Mouse (Mus musculus): ENCODE results near the gene Bdh2.

Bdh2 gene

DNA sequence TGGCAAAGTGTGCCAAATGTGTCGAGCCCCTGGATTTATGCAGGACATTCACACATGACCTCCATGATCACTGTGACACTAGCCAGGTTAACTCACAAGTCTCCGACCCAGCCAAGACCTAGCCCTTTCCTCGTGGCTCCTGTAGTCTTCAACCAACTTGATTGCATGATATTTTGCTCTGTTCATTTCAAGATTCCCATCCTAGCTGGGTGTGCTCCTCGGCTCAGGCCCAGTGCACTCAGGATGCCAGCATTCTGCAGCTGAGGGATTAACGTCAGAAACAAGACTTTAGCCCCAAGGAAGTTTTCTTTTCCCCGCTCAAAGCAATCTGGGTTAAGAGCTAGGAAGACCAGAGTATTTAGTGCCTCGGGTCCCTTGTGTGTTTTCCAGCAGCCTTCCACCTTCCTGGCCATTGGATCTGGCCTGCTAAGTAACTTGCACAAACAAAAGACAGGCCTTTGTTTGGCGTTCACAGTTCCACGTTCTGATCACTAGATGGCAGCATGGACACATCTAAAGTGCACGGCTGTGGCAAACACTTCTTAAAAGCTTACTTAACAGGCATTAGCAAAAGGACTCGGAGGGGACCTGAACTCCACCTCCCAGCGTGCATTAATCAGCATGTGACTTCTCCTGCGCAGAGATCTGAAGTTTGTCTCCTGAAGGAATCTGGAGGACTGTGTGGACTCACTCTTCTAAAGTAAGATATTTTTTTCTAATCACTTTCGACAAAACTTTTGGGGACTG lies at the start of gene Bdh2:
Bdh2 (plus strand) TSS at position 553 of the 747 bp plus-strand sequence.
- peak; percentile 92 for DNase-seq

DNA sequence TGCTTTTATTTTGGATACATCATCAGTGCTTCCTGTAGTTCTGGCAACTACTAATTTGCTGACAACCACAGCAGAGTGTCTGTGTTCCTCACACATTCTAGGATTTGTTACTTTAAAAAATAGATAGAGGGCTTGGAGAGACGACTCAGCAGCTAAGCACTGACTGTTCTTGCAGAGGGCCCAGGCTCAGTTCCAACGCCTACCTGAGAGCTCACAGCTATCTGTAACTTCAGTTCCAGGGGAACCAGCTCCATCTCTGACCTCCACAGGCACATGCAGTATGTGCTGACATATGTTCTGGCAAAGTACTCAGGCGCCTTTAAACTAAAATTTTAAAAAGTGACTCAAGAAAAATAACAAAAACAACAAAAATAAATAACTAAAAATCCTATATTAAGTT lies 49.0 kb upstream of the Bdh2 start:
- no peak for DNase-seq

DNA sequence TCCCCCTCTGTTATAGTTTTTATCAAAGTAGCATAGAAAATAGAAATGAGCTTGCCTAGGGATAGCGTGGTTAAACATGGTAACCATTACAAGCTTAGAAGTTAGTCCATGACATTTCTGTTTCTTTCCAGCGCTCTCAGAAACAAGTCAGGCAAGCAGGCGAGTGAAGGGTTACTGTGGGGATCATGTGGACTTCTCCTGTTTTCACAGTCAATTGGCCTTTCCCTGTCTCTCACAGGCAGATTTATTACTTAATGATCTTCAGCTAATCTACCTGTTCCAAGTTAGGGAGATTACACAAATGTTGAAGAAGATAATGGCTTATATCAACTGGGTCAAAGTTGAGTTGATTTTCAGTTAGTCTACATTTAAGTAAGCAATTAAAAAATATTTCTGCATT lies 48.6 kb upstream of the Bdh2 start:
- no peak for DNase-seq

DNA sequence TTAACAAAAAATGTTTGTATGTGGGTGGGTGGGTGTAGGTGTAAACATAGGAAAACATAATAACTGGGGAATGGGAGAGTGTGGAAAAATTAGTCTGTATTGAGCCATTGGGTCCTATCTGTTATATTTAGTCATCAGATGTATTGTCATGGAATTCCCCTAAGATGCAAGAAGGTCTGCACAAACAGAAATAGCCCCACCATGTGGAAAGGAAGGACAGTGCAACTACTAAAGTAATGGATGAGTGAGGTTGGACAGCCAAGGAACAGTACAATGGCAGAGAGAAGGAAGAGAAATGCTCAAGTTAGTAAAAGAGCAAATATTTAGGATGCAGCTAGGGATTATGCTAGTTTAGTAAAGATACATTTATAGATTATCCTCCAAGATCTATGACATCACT lies 35.3 kb upstream of the Bdh2 start:
- DNase-seq, result peak; percentile 6

DNA sequence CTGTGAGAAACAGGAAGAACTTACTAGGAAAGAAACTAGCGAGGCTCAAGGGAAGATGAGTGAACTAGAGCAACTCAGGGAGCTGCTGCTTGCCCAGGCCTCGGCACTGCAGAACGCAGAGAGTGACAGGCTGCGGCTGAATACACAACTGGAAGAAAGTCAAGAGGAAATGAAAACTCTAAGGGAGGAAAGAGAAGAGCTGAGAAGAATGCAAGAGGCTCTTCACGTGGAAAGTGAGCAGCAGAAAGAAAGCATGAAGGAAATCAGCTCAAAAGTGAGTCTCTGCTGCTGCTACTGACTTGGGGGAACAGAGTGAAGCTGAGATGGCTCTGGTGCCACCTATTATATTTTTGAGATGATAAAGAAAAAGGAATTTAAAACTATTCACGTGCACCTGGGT lies 34.2 kb upstream of the Bdh2 start:
- DNase-seq, result no peak

DNA sequence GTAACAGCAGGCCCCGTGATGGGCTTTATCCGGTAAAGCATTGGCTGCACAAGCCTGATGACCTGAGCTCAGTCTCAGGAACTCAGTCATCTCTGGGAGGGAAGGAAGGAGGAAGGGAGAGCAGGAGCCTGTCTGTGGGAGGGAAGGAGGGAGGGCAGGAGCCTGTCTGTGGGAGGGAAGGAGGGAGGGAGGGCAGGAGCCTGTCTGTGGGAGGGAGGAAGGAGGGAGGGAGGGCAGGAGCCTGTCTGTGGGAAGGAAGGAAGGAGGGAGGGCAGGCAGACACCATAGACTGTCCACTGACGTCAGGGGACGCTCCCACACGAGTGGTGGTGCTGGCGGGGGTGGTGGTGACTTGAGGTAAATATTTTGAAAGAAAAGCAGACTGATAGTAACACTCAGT lies 31.9 kb upstream of the Bdh2 start:
- DNase-seq, result no peak

DNA sequence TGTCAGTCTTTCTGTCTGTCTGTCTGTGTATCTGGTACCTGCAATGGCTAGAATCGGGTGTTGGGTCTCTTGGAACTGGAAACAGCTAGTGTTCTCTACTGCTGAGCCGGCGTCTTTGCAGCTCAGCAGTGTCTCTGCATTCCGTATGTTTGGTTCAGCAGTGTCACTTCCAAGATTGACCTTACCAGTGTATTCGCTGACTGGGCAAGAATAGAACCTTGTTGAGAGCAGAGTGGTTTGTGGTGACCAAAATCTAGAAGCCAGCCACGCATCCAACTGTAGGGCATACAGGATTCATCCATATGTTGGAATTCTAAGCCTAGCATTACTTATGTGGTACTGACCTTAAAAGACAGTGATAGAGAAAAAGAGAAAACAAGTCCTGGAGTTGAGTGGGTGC lies 29.2 kb upstream of the Bdh2 start:
- DNase-seq, result no peak

DNA sequence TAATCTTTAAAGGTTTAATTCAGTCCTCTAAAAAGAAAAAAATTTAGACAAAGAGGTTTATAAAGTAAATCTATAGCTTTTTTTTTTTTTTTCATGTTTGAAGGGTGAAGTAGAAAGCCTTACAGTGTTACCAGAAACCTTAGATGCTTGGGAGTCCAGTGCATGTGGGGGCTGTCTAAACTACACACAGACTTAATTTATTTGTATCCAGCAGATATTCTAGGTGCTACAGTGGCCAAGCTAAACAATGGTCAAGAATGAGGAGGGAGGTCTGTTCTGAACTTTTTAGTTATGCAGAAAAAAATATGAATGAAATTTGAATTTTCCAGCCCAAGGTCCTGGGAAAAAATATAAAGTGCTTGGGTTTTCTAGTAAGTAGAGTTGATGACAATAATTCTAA lies 26.2 kb upstream of the Bdh2 start:
- no peak for DNase-seq

DNA sequence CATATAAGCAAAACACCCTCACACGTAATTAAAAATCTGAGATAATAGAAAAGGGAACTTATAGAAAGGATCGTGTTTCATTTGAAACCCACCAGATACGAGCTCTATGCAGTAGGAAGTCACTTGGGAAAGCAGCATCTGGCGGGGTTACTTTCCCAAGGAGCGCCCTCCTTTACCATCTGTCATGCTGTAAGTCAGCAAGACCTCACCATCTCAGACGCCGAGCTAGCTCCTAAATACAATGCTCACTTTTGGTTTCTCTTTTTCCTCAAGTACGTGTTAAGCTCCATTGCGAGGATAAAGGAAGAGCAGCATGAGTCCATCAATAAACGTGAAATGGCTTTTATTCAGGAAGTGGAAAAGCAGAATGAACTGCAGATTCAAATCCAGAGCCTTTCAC lies 22.1 kb upstream of the Bdh2 start:
- DNase-seq, result no peak

DNA sequence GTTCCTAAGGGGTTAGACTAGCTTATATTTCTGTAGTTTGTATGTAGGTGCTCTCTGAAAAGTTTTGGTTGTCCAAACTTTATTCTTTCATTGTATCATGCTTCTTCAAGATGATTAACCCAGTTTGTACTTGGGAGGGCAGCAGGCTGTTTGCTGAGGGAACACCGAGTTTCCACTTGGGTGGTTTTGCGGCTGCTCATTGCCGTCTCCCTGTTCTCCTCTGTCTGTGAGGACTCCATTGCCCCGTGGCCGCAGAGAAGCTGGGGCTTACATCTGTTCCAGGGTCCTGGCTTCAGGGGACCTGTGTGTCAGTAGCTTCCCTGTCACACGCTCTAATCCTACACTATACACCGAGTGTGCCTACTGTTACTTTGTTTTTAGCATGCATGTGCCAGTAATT lies 20.8 kb upstream of the Bdh2 start:
- no peak for DNase-seq

DNA sequence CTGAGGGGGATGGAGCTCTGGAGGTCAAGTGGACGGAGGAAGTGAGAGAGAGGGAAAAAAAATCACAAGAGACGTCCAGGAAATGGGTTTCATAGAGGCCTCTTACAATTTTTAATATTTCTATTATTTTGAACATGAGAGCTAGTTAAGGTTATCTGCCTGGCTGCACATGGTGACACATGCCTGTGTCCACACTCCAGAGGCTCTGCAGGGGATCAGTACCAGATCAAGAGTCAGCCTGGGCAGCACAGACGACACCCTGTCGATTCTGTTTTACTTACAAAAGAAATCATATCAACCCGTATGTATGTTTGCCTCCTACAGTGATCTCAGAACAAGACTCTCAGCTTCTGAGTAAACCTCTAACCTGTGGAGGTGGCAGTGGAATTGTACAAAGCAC lies 12.4 kb upstream of the Bdh2 start:
- DNase-seq, result no peak

DNA sequence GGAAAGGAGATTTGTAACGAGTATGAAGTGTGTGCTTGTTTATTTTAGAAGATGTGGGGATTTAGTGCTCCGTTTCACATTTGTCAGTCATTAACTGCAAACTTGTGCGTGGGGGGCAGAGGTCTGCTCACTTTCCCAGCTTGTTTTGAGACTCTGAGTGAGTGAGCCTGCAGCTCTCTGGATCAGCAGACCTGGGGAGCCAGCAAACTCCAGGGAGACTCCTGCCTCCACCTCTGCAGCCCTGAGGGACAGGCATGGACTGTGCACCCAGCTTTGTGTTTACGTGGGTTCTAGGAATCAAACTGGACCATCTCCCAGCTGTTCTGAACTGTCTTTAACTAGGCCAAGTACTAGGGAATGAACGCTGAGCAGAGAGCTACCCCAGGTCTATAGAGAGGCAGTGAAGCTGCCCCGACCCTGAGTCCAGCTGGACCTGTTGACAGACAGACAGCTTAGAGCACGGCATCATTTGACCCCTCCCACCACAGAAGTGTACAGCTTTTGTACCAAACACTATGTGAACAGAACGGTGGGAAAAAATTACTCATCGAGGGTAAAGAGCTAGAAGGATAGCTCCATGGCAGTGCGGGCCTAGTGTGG lies 11.5 kb upstream of the Bdh2 start:
- DNase-seq, result no peak

DNA sequence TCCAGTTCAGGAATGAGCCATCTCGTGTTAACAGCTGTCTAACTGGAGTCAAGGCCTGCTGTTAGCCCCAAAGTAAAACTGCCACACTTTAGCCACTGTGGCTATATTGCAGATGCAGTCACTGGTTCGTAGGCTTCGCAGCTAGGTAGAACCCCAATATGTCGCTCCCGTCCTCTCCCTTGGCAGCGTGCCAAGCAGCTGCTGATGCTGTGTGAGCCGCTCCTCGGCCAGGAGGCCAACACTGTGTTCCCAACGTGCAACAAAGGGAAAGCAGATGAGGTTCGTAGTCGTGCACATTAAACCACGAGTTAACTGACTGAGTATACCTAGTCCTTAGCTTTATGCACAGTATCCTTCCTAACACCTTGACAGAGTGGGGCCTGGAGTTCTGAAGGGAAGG lies 8.4 kb upstream of the Bdh2 start:
- no peak for DNase-seq

DNA sequence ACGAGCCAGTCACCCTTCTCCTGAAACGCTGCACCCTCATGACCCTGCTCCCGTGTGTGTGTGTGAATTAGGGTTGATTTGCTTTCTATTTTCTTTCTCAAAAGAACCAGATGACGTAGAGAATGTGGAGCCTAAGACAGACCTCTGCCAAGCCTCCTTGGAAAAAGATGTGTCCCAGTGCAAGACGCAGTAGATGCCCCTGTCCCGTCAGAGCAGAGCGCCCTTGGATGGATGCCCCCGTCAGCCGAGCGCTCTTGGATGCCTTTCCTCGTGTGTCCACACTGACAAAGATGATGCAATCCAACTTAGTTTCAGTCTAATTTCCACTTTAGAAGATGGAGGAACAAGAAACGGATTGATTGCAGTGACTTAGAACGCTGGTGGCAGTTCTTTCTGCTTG lies 8.0 kb upstream of the Bdh2 start:
- DNase-seq, result no peak

DNA sequence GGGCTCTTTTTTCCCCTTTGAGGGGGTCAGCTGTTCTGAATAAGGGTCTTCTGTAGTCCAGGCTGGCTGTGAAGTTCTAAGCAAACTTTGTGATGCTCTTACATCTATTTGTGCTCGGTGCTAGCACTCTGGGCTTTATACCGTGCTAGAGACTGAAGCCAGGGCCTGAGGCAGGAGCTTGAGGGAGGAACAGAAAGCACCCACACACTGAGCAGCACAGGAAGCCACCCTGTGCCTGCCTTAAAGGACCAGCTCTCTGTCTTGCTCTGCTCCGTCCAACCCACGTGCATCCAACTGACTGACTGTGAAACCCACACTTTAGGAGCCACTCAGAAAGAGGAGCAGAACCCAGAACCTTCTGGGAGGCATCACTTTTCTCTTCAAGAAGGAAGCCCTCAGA lies 861 bp upstream of the Bdh2 start:
- DNase-seq, result no peak

DNA sequence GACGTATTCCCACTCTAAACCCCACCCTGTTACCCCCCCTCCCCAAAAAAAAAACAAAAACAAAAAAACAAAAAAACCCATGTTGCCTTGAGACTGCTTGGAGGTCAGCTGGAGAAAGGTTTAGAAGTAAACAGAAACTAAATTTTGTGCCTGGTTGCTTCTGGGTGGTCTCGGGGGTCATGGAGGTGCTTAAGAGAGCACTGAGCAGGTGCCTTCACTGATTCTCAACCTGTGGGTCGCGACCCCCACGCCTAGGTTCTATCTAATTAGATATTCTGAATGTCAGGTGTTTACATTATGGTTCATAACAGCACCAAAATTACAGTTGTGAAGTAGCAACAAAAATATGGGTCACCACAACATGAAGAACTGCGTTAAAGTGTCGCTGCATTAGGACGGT lies 680 bp downstream of the Bdh2 start:
- no peak for DNase-seq

DNA sequence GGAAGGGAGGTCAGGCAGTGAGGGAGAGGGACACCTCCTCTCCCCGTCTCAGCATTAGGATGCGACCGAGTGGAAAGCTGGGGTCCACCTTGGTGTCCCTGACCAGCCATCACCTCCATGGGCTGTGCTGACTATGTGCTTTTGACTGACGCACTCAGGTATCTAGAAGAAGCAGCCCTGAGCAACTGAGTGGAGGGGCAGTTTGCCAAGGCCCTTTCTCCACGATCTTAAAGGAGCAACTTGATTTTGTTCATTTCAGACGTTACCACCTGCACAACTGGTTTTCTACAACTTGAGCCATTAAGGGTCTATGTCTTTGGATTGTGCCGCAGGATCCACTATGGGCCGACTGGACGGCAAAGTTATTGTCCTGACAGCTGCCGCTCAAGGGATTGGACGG lies 4.2 kb downstream of the Bdh2 start:
- peak; percentile 44 for DNase-seq

DNA sequence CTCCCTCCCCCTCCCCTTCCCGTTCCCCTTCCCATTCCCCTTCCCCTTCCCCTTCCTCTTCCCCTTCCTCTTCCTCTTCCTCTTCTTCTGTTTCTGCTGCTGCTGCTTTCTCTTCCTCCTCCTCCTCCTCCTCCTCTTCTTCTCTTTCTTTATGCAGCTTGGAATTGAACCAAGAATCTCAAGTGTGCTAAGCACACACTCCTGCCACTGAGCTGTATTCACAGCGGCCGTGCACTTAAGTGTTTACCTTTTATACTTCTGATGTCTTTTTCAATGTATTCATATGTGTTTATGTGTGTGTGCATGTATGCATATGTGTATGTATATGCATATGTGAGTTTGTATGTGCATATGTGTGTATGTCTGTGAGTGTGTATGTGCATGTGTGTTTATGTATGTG lies 4.8 kb downstream of the Bdh2 start:
- DNase-seq, result peak; percentile 46

DNA sequence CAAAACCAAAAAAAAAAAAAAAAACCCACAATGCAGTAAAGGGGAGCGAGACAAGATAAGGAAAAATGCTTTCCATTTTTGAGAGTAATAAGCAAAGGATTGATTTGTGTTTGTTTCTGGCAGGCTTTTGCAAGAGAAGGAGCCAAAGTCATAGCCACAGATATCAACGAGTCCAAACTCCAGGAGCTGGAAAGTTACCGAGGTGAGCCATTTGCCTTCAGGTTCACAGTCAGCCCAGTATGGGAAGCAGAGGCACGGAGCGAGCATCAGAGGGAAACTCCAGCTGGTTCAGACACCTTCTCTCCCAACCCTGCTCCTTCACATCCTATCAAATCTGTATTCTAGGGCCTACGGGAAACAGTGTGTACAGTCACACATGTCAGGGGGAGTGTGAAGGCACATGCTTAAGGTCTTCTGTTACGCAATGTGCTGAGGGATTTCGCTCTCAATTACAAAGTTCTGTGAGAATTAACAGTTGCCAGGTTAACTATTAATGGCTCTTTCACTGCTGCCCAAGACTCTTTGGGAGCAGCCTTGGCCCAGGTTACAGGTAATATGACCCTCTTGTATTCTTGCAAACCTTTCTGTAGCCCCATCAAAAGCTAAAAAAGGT lies 7.2 kb downstream of the Bdh2 start:
- DNase-seq, result no peak

DNA sequence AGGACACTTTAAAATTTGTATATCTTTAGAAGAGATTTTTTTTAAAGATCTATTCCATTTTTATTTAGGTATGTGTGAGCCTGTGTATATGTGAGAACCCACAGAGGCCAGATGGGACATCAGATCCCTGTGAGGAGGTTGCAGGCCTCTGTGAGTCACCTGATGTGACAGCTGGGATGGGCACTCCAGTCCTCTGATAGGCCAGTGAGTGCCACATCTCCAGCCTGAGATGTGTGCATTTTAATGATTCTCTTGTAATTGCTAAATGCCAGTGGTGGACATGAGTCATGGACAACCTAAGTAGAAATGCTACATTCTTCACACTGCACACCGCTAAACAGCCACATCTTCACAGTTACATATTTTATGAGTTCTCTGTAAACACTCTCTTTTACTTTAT lies 8.1 kb downstream of the Bdh2 start:
- DNase-seq, result no peak

DNA sequence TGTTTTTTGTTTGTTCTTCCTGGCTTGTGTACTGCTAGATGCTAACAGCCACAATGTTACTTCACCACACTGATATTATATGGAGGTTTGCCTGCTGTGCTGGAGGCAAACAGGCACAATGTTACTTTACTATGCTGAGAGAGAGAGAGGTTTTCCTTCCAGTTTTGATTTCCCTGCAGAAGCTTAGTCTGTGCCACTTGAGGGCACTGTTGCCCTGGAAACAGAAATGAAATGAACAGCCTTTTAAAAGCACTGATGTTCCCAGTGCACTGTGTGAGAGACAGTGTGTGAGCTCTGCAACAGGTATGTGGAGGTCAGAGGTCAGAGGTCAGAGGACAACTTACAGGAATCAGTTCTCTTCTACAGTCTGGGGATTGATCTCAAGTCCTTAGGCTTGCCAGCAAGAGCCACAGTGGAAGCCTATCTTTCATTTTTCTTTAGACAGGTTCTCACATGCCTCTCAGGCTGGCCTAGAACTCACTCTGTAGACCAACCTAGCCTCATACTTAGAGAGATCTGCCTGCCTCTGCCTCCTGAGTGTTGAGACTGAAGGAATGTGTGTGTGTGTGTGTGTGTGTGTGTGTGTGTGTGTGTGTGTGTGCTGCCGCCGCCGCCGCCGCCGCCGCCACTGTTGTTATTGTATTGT lies 9.4 kb downstream of the Bdh2 start:
- peak; percentile 55 for DNase-seq

DNA sequence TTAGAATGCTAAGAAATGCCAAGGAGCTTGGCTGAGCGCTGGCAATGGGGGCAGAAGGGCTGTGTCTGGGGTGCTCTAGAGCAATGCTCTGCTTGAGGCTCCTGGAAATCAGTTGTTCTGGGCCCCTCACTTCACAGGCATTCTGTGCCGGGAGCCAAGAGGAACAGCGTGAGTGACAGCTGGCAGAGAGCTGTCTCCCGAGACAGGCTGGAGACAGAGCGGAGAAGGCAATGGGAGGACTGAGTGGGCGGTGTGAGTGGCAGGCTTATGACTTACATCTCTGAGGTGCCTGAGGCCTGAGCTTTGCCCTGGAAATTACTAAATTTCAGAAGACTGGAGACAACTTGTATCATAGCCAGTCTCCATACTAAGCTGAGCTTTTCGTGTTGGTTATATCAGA lies 12.7 kb downstream of the Bdh2 start:
- no peak for DNase-seq

DNA sequence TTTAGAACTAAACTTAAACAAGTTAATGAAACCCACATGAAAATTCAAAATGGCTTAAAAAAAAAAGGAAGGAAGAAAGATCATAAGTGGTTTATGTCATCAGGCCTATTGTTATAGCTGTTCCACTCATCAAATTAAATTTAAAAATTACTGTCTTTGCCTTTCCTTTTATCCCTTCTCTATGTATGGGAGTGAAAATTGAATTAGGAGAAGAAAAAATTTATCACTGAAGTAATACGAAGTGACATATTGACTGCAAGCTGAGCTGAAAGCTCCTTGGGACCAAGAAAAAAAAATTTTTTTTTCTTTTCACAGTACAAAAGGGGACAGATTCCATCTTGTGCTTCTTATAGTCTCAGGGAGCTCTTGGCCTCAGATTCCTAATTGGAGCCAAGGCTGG lies 14.5 kb downstream of the Bdh2 start:
- no peak for DNase-seq

DNA sequence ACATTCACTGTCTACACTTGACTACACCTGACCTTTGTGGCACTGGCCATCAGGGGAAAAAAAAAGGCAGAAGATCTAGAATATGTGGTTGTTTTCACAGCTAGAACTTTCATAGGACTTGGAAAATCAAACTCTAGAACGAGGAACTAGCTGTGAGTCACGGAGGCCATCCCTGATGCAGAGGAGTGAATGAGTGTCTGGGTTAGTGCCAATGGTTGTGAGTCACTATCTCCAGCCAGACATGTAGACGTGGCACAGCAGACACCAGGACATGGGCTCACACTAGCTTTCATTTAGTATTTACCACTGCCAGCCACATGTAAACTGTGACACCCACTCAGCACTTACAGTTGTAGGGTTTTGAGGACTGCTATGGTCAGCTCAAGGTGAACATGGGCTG lies 17.5 kb downstream of the Bdh2 start:
- peak; percentile 46 for DNase-seq
